Mouse (Mus musculus) ES-Bruce4 (cell line): Measurements from ENCODE around the gene Aspg. TPM values are rescaled to one million over a fixed set of nuclear protein-coding genes. Genes with fewer than 3 reads are reported as not detected.

Experiments used
- H3K27ac ChIP-seq: 2 replicates; pipeline ENCODE4 v1.5.1; 2012; ENCODE audit warnings: low read length, inconsistent platforms; ENCODE audit not compliant: insufficient read depth
- H3K27me3 ChIP-seq: 2 replicates; pipeline ENCODE4 v1.6.1; 2012; ENCODE audit warnings: mild to moderate bottlenecking, low read length, inconsistent platforms; ENCODE audit not compliant: control insufficient read depth, poor library complexity, insufficient read depth, severe bottlenecking
- H3K36me3 ChIP-seq: 2 replicates; pipeline ENCODE4 v1.6.1; 2012; ENCODE audit warnings: inconsistent platforms, mild to moderate bottlenecking, low read length, moderate library complexity; ENCODE audit not compliant: control insufficient read depth, poor library complexity, insufficient read depth, severe bottlenecking
- H3K4me1 ChIP-seq: one replicate; pipeline ENCODE4 v1.8.1; 2011; ENCODE audit warnings: low read length; ENCODE audit not compliant: control insufficient read depth, insufficient read depth
- H3K4me3 ChIP-seq: 2 replicates; pipeline ENCODE4 v1.5.1; 2011; ENCODE audit warnings: low read depth, mild to moderate bottlenecking, low read length
- H3K9ac ChIP-seq: 2 replicates; pipeline ENCODE4 v1.6.1; 2012; ENCODE audit warnings: low read depth, mild to moderate bottlenecking, inconsistent platforms; ENCODE audit not compliant: poor library complexity, severe bottlenecking
- H3K9me3 ChIP-seq: replicated peaks from 2 replicates; pipeline ENCODE4 v1.6.1; 2012; ENCODE audit warnings: mild to moderate bottlenecking, low read length, inconsistent platforms; ENCODE audit not compliant: control insufficient read depth, poor library complexity, insufficient read depth, severe bottlenecking
- CTCF ChIP-seq: IDR thresholded peaks from one replicate; pipeline ENCODE4 v1.8.1; 2011; ENCODE audit warnings: low read depth, low read length
- EP300 ChIP-seq: IDR thresholded peaks from 2 replicates; pipeline ENCODE4 v1.6.1; 2011; ENCODE audit warnings: low read depth, low read length; ENCODE audit not compliant: insufficient read depth
- POLR2A ChIP-seq: IDR thresholded peaks from one replicate; pipeline ENCODE4 v1.8.1; 2011; ENCODE audit warnings: low read length; ENCODE audit not compliant: insufficient read depth
- polyA plus RNA-seq: library from polyadenylated mRNA; stranded (reverse); fragments of >200 nt; gene quantifications from 2 replicates; pipeline ENCODE4 v1.2.4, GENCODE M21; 2011; ENCODE audit warnings: low read depth; ENCODE audit not compliant: missing spikeins, insufficient read depth, insufficient read length

Aspg gene
- polyA plus RNA-seq, 1 experiment, result 7.7 TPM

DNA sequence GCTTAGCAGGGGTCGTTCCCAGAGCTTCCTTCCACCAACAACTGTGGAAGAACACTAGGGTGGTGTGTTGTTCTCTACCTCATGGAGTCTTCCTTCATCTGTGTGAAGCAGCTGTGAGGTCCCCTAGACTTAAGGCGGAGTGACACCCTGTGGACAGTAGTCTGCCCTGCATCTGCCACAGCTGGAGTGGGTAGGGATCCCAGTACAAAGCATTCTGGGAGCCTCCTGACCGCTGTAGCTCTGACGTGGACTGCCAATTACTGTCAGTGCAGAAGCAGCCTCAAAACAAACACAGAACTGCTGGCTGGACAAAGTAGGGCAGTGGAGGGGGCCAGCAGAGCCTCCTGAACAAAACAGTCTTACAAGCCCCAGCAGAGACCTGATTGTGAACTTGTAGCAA lies 5.4 kb upstream of the Aspg start:
- H3K9ac ChIP-seq, result no peak overlapping the region
- H3K27me3 ChIP-seq, result no peaks in the 10 kb centered on the region
- TF ChIP-seq CTCF (no peak), POLR2A (no peak), EP300 (no peak)
- no peaks in the 10 kb centered on the region for H3K36me3 ChIP-seq
- no peaks in the 10 kb centered on the region for H3K4me1 ChIP-seq
- no peak overlapping the region for H3K27ac ChIP-seq
- H3K9me3 ChIP-seq, result no peaks in the 10 kb centered on the region
- no peak overlapping the region for H3K4me3 ChIP-seq

DNA sequence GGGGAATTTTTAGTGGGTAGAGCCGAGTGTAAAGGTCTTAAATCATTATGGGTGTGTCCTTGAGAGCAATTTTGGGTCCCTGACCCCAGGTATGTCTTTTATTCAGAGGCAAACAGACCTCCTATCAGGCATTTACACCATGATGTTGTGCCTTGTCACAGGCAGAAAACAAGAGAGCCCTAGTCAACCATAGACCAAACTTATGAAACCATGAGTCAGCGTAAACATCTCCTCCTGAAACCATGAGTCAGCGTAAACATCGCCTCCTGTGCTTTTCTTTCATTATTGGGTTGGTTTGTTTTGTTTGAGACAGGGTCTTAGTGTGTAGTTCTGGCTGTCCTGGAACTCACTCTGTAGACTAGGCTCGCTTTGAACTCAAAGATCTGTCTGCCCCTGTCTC lies 3.3 kb upstream of the Aspg start:
- H3K9ac ChIP-seq, result no peak overlapping the region
- H3K9me3 ChIP-seq, result no peaks in the 10 kb centered on the region
- H3K4me1 ChIP-seq, result peaks cover 2% of the 10 kb centered on the region
- H3K27ac ChIP-seq, result no peak overlapping the region
- no peak overlapping the region for H3K4me3 ChIP-seq
- no peaks in the 10 kb centered on the region for H3K36me3 ChIP-seq
- TF ChIP-seq CTCF (no peak), POLR2A (no peak), EP300 (no peak)
- H3K27me3 ChIP-seq, result no peaks in the 10 kb centered on the region

DNA sequence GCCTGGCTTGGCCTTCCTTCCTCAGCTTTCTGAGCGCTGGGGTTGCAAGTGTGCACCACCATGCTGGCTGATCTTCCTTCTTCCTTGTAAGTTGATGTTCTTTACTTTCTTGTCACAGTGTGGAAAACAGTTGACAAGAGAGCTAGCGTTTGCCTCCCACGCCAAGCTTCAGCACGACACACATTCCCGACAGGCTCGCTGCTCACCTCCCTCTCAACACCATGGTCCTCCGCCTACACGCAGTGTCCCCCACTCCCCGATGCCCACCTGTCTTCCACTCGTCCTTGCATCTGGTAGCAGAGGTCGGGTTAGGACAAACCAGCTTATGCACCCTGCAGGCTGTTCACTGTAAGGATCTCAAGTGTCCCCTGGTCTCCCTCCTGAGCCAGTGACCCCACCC lies 1.6 kb upstream of the Aspg start:
- no peaks in the 10 kb centered on the region for H3K36me3 ChIP-seq
- no peaks in the 10 kb centered on the region for H3K9me3 ChIP-seq
- no peaks in the 10 kb centered on the region for H3K27me3 ChIP-seq
- no peak for TF ChIP-seq EP300
- TF ChIP-seq POLR2A, result no peak
- no peak for TF ChIP-seq CTCF
- no peak overlapping the region for H3K9ac ChIP-seq
- H3K27ac ChIP-seq, result no peak overlapping the region
- peaks cover 2% of the 10 kb centered on the region for H3K4me1 ChIP-seq
- no peak overlapping the region for H3K4me3 ChIP-seq

DNA sequence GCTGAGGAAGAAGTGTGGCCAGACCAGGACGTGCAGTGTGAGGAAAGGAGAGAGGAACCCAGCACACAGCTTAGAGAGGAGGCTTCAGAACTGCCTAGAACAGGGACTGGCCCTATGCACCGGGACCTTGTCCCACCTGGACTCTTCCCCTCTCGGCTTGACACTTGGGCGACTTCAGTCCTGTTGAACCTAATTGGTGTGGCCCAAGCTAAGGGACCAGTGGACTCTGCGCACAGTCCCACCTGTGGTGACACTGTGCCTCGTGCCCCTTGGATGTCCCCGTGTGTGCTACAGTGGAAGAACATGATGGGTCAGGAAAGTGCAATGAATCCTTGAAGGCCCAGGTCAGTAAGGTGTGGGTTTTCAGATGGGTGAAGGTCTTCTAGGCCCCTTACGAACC lies 1.2 kb downstream of the Aspg start:
- Histone ChIP-seq H3K27me3 (no peaks in the 10 kb centered on the region), H3K9me3 (no peaks in the 10 kb centered on the region), H3K4me3 (no peak overlapping the region), H3K4me1 (peaks cover 4% of the 10 kb centered on the region), H3K27ac (no peak overlapping the region), H3K36me3 (no peaks in the 10 kb centered on the region), H3K9ac (no peak overlapping the region)
- no peak for TF ChIP-seq CTCF
- no peak for TF ChIP-seq EP300
- no peak for TF ChIP-seq POLR2A

- Histone ChIP-seq H3K9ac (no peak overlapping the region), H3K4me1 (peaks cover 4% of the 10 kb centered on the region), H3K9me3 (no peaks in the 10 kb centered on the region), H3K4me3 (no peak overlapping the region), H3K36me3 (no peaks in the 10 kb centered on the region), H3K27ac (no peak overlapping the region), H3K27me3 (no peaks in the 10 kb centered on the region)
- TF ChIP-seq EP300 (no peak), POLR2A (no peak), CTCF (no peak)
Observed at GRCm38 (mm10) chr12:112108696-112109445, 2.4 kb downstream of the Aspg start.

DNA sequence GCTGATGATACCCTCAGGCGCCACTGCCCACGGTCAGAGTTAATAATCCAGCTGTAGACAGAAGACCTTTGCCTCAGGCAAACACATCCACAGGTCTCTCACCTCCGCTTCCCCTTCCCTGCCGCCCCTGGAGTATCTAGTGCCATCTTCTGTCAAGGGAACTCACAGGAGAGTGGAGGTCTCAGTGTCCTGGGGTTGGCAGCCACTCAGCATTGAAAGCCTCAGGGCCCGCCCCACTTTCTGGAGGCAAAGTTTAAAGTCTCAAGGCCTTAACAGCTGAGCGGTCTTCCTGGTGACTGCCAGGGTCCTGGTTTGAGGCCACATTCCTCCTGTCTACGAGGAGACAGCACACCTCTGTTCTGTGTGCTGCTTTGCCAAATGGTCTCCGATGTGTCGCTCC lies 3.2 kb downstream of the Aspg start:
- no peak overlapping the region for H3K4me3 ChIP-seq
- no peaks in the 10 kb centered on the region for H3K9me3 ChIP-seq
- no peak overlapping the region for H3K27ac ChIP-seq
- no peaks in the 10 kb centered on the region for H3K36me3 ChIP-seq
- TF ChIP-seq EP300 (no peak), POLR2A (no peak), CTCF (no peak)
- peaks cover 4% of the 10 kb centered on the region for H3K4me1 ChIP-seq
- no peaks in the 10 kb centered on the region for H3K27me3 ChIP-seq
- H3K9ac ChIP-seq, result no peak overlapping the region
